Mouse (Mus musculus) C2C12 (cell line): Measurements from ENCODE around the gene Ddx47.

ENCODE experiments used
- CEBPB ChIP-seq: IDR thresholded peaks from one replicate; pipeline ENCODE4 v1.6.1; 2011; ENCODE audit warnings: low read depth, mild to moderate bottlenecking, control low read depth, moderate library complexity
- CTCF ChIP-seq: IDR thresholded peaks from one replicate; pipeline ENCODE4 v1.5.1; 2011; ENCODE audit not compliant: control insufficient read depth, insufficient read depth, insufficient read length
- MAX ChIP-seq: IDR thresholded peaks from one replicate; pipeline ENCODE4 v1.6.1; 2011; ENCODE audit warnings: mild to moderate bottlenecking, control low read depth
- MYOD1 ChIP-seq: IDR thresholded peaks from one replicate; pipeline ENCODE4 v1.6.1; 2011; ENCODE audit warnings: low read depth; ENCODE audit not compliant: control insufficient read depth, insufficient read length
- USF1 ChIP-seq: IDR thresholded peaks from one replicate; pipeline ENCODE4 v1.6.1; 2011; ENCODE audit warnings: low read depth, mild to moderate bottlenecking, control low read depth, moderate library complexity

- TF ChIP-seq MYOD1 (peak; percentile 91), CTCF (no peak), MAX (no peak), CEBPB (no peak), USF1 (no peak)
Measured at GRCm38 (mm10) chr6:135040275-135040871, 29.0 kb downstream of the Ddx47 start.
